Mouse (Mus musculus) fat pad, adult 2 months (tissue): ENCODE data around the gene Terb1.

Experiments used
- DNase-seq: peaks from one replicate; pipeline ENCODE4 v3.0.0-alpha.2; 2011; ENCODE audit warnings: low read depth, low spot score; ENCODE audit errors: extremely low read depth

Terb1 gene

GRCm38 (mm10) chr8:104452177-104452576 is 57.5 kb downstream of the Terb1 start:
- no peak for DNase-seq

GRCm38 (mm10) chr8:104448796-104449195 is 60.9 kb downstream of the Terb1 start:
- DNase-seq: no peak

GRCm38 (mm10) chr8:104446016-104446415 is 63.7 kb downstream of the Terb1 start:
- DNase-seq: no peak

- no peak for DNase-seq
Measured at GRCm38 (mm10) chr8:104445248-104445647, 64.5 kb downstream of the Terb1 start.

GRCm38 (mm10) chr8:104443125-104443679 is 66.5 kb downstream of the Terb1 start:
- no peak for DNase-seq

GRCm38 (mm10) chr8:104442299-104443124 is 67.2 kb downstream of the Terb1 start, which contains the start of gene Dync1li2:
Gene Dync1li2, minus strand, starts transcription at chr8:104443047.
- no peak for DNase-seq

GRCm38 (mm10) chr8:104441613-104442012 is 68.1 kb downstream of the Terb1 start:
- DNase-seq: no peak

GRCm38 (mm10) chr8:104439461-104439860 is 70.2 kb downstream of the Terb1 start:
- no peak for DNase-seq

- no peak for DNase-seq
Measured at GRCm38 (mm10) chr8:104437494-104438135, 72.1 kb downstream of the Terb1 start.

- no peak for DNase-seq
Measured at GRCm38 (mm10) chr8:104436591-104436990, 73.1 kb downstream of the Terb1 start.

GRCm38 (mm10) chr8:104436038-104436437 is 73.7 kb downstream of the Terb1 start:
- no peak for DNase-seq

GRCm38 (mm10) chr8:104434826-104435354 is 74.8 kb downstream of the Terb1 start:
- DNase-seq: no peak

GRCm38 (mm10) chr8:104434275-104434674 is 75.4 kb downstream of the Terb1 start:
- no peak for DNase-seq

GRCm38 (mm10) chr8:104433191-104433842 is 76.4 kb downstream of the Terb1 start:
- no peak for DNase-seq

GRCm38 (mm10) chr8:104432656-104433055 is 77.1 kb downstream of the Terb1 start:
- DNase-seq: no peak

- DNase-seq: no peak
Measured at GRCm38 (mm10) chr8:104430230-104430629, 79.5 kb downstream of the Terb1 start.

GRCm38 (mm10) chr8:104427703-104428102 is 82.0 kb downstream of the Terb1 start:
- DNase-seq: no peak

- DNase-seq: no peak
Measured at GRCm38 (mm10) chr8:104422313-104422712, 87.4 kb downstream of the Terb1 start.

- DNase-seq: no peak
Measured at GRCm38 (mm10) chr8:104416022-104416421, 93.7 kb downstream of the Terb1 start.

- no peak for DNase-seq
Measured at GRCm38 (mm10) chr8:104414204-104414603, 95.5 kb downstream of the Terb1 start.

- no peak for DNase-seq
Measured at GRCm38 (mm10) chr8:104413770-104414169, 95.9 kb downstream of the Terb1 start.
